9 mouse cellular contexts compared by ENCODE assay signal in genomic region chr15:83209719-83210118, GRCm38 (mm10). TPM values are rescaled to one million over a fixed set of nuclear protein-coding genes. Genes with fewer than 3 reads are reported as not detected.
A peak's percentile ranks its signal among the peaks of the same experiment; 100 is the strongest.
DNase-seq lines count a peak whose midpoint lies in the region; ATAC-seq and TF ChIP-seq lines count a peak whose summit lies in the region.
"Had no signal": no experiment of that assay in that cellular context is flagged by ENCODE, and none has a peak within 500 bp of the region (broad histone marks: within the 10 kb centered on the region; RNA-seq: fewer than 3 reads in every experiment).

No protein-coding gene starts in this region.

- peak overlapping the region; percentile 32 for H3K4me3 ChIP-seq in heart, embryonic 15.5 days
- peak overlapping the region; percentile 31 for H3K4me3 ChIP-seq in embryonic facial prominence, embryonic 14.5 days (ENCODE audit: low read depth, low read length)
- peak overlapping the region; percentile 28 for H3K4me3 ChIP-seq in hindbrain, postnatal 0 days (ENCODE audit: low read length)
- H3K4me3 ChIP-seq in midbrain, embryonic 16.5 days (ENCODE audit: low read depth, low read length), result peak overlapping the region; percentile 17

- 10% methylated on average over 10 of the region's 10 CpGs for WGBS in heart, embryonic 15.5 days
- WGBS in embryonic facial prominence, embryonic 14.5 days, result 13% methylated on average over 10 of the region's 10 CpGs
- WGBS in hindbrain, postnatal 0 days, result 19% methylated on average over 10 of the region's 10 CpGs
- WGBS in midbrain, embryonic 16.5 days, result 20% methylated on average over 10 of the region's 10 CpGs

- H3K4me2 ChIP-seq in heart, embryonic 15.5 days, result peak overlapping the region; percentile 59
- H3K4me2 ChIP-seq in embryonic facial prominence, embryonic 14.5 days (ENCODE audit: low read depth, low read length), result peak overlapping the region; percentile 56
- H3K4me2 ChIP-seq in hindbrain, postnatal 0 days (ENCODE audit: low read depth, low read length), result peak overlapping the region; percentile 55
- peak overlapping the region; percentile 49 for H3K4me2 ChIP-seq in midbrain, embryonic 16.5 days (ENCODE audit: low read length)

- intact Hi-C loops in heart, postnatal 10 days (cut with DNase I), result loop anchor here (5.0 kb wide), 5 partner anchors 37 to 397 kb away; partner anchors contain the start of gene Cyb5r3
- intact Hi-C loops in left cerebral cortex, postnatal 10 days (cut with DNase I), result loop anchor here (5.0 to 10.0 kb wide), 3 partner anchors 37 to 305 kb away; partner anchors contain the start of genes Cyb5r3 and Ttll1

- TF ChIP-seq CTCF in hindbrain, postnatal 0 days (IDR thresholded peaks at IDR 0.05; ENCODE audit: low read depth), result no peak

- peak overlapping the region; percentile 28; the same call in 1 of the 2 replicates for H3K9ac ChIP-seq in heart, embryonic 15.5 days
- H3K9ac ChIP-seq in embryonic facial prominence, embryonic 14.5 days (ENCODE audit: low read depth, low read length), result peak overlapping the region; percentile 39
- H3K9ac ChIP-seq in hindbrain, postnatal 0 days (replicated peaks; ENCODE audit: low read length), result peak overlapping the region; percentile 35
- peak overlapping the region; percentile 32; the same call in 1 of the 2 replicates for H3K9ac ChIP-seq in midbrain, embryonic 16.5 days (ENCODE audit: low read depth, low read length)

- no peaks in the 10 kb centered on the region for H3K9me3 ChIP-seq in heart, embryonic 15.5 days (replicated peaks)
- no peaks in the 10 kb centered on the region for H3K9me3 ChIP-seq in embryonic facial prominence, embryonic 14.5 days (ENCODE audit: control insufficient read depth, low read length)
- no peaks in the 10 kb centered on the region for H3K9me3 ChIP-seq in hindbrain, postnatal 0 days (ENCODE audit: low read length)
- no peaks in the 10 kb centered on the region for H3K9me3 ChIP-seq in midbrain, embryonic 16.5 days (replicated peaks; ENCODE audit: control insufficient read depth, low read length, poor library complexity, severe bottlenecking)

- no peaks in the 10 kb centered on the region for H3K36me3 ChIP-seq in heart, embryonic 15.5 days
- no peaks in the 10 kb centered on the region for H3K36me3 ChIP-seq in embryonic facial prominence, embryonic 14.5 days (ENCODE audit: control insufficient read depth, insufficient read depth, low read length)
- no peaks in the 10 kb centered on the region for H3K36me3 ChIP-seq in hindbrain, postnatal 0 days (ENCODE audit: insufficient read depth, low read length)
- H3K36me3 ChIP-seq in midbrain, embryonic 16.5 days (ENCODE audit: control insufficient read depth, insufficient read depth, low read length), result no peaks in the 10 kb centered on the region

- DNase-seq in heart, postnatal 10 days, result no peak
- DNase-seq in embryonic facial prominence, embryonic 14.5 days (ENCODE audit: low spot score), result no peak
- DNase-seq in hindbrain, postnatal 0 days (ENCODE audit: low spot score), result no peak
- no peak for DNase-seq in adrenal gland, adult 8-10 months
- DNase-seq in urinary bladder, postnatal 14 days (ENCODE audit: low spot score), result no peak
- no peak for DNase-seq in left cerebral cortex, postnatal 10 days (ENCODE audit: extremely low spot score in 1 of 2, low spot score in 2 of 2)

- H3K27ac ChIP-seq in heart, embryonic 15.5 days, result no peak overlapping the region
- H3K27ac ChIP-seq in embryonic facial prominence, embryonic 14.5 days (replicated peaks; ENCODE audit: low read depth, low read length), result no peak overlapping the region
- peak overlapping the region; percentile 63; the same call in 1 of the 2 replicates for H3K27ac ChIP-seq in hindbrain, postnatal 0 days
- H3K27ac ChIP-seq in midbrain, embryonic 16.5 days (ENCODE audit: low read length), result no peak overlapping the region

- ATAC-seq in heart, embryonic 15.5 days (replicated peaks; ENCODE audit: insufficient number of reproducible peaks, insufficient read depth, low FRiP score, low read depth), result no peak
- 0 out of 2 replicates have a peak, but pooled peaks have one; percentile 27 for ATAC-seq in embryonic facial prominence, embryonic 14.5 days (ENCODE audit: low read depth)
- peak; percentile 8; the same call in 1 of the 2 replicates for ATAC-seq in hindbrain, postnatal 0 days
- ATAC-seq in midbrain, embryonic 16.5 days, result no peak

- H3K4me1 ChIP-seq in heart, embryonic 15.5 days (replicated peaks), result peaks cover 10% of the 10 kb centered on the region; the same call in 1 of the 2 replicates
- H3K4me1 ChIP-seq in embryonic facial prominence, embryonic 14.5 days (ENCODE audit: control insufficient read depth, insufficient read depth, low read length), result peaks cover 9% of the 10 kb centered on the region
- no peaks in the 10 kb centered on the region; the same call in 1 of the 2 replicates for H3K4me1 ChIP-seq in hindbrain, postnatal 0 days (ENCODE audit: insufficient read depth, low read length)
- H3K4me1 ChIP-seq in midbrain, embryonic 16.5 days (ENCODE audit: control insufficient read depth, insufficient read depth, low read length), result no peaks in the 10 kb centered on the region; the same call in 1 of the 2 replicates

- H3K27me3 ChIP-seq in heart, embryonic 15.5 days, result peaks cover 5% of the 10 kb centered on the region; the same call in 1 of the 2 replicates
- H3K27me3 ChIP-seq in embryonic facial prominence, embryonic 14.5 days (replicated peaks; ENCODE audit: control insufficient read depth, insufficient read depth, low read length), result no peaks in the 10 kb centered on the region
- no peaks in the 10 kb centered on the region for H3K27me3 ChIP-seq in hindbrain, postnatal 0 days (ENCODE audit: insufficient read depth, low read length)
- H3K27me3 ChIP-seq in midbrain, embryonic 16.5 days (ENCODE audit: control insufficient read depth, insufficient read depth, low read depth, low read length), result no peaks in the 10 kb centered on the region
- H3K27me3 ChIP-seq: CH12.LX had no signal

RNA-seq across cellular contexts. Expression of gene Cyb5r3, which starts 37.3 kb away (rescaled TPM):
- 114 and 155 TPM in 2 replicates for polyA plus RNA-seq in heart, embryonic 15.5 days (2015; fragmentation: Nextera tagmentation; extraction: Ambion mirVana)
- total RNA-seq in heart, postnatal 10 days (2021), result 100 to 1,000 TPM; 133 to 136 TPM
- polyA plus RNA-seq in embryonic facial prominence, embryonic 14.5 days (2014; fragmentation: Nextera tagmentation; extraction: Ambion mirVana), result 125 and 126 TPM in 2 replicates
- 93.8 and 99.2 TPM in 2 replicates for total RNA-seq in hindbrain, postnatal 0 days (2014; rRNA removed)
- 117 and 136 TPM in 2 replicates for polyA plus RNA-seq in hindbrain, postnatal 0 days (2015; fragmentation: Nextera tagmentation; extraction: Ambion mirVana)
- 107 and 121 TPM in 2 replicates for polyA plus RNA-seq in midbrain, embryonic 16.5 days (2015; fragmentation: Nextera tagmentation; extraction: Ambion mirVana)
- total RNA-seq in adrenal gland, adult 8-10 months (2022), result 100 to 1,000 TPM; 296 to 432 (median 354) TPM
- 10 to 100 TPM; 91.1 to 94.6 TPM for total RNA-seq in left cerebral cortex, postnatal 10 days (2021)

RNA-seq across cellular contexts. Expression of gene A4galt, which starts 41.9 kb away (rescaled TPM):
- polyA plus RNA-seq in heart, embryonic 15.5 days (2015; fragmentation: Nextera tagmentation; extraction: Ambion mirVana), result 1.3 and 1.6 TPM in 2 replicates
- 1 to 10 TPM; 5.3 to 7.5 TPM for total RNA-seq in heart, postnatal 10 days (2021)
- polyA plus RNA-seq in embryonic facial prominence, embryonic 14.5 days (2014; fragmentation: Nextera tagmentation; extraction: Ambion mirVana), result 2.3 and 2.4 TPM in 2 replicates
- 7.1 and 14.8 TPM in 2 replicates for total RNA-seq in hindbrain, postnatal 0 days (2014; rRNA removed)
- polyA plus RNA-seq in hindbrain, postnatal 0 days (2015; fragmentation: Nextera tagmentation; extraction: Ambion mirVana), result 6.7 and 7.1 TPM in 2 replicates
- polyA plus RNA-seq in midbrain, embryonic 16.5 days (2015; fragmentation: Nextera tagmentation; extraction: Ambion mirVana), result 2.4 and 2.6 TPM in 2 replicates
- total RNA-seq in adrenal gland, adult 8-10 months (2022), result 10 to 100 TPM in 3 of 4 experiments, 1 to 10 TPM in 1; 8.1 to 18.4 (median 12.7) TPM
- 1 to 10 TPM; 3.0 TPM for total RNA-seq in left cerebral cortex, postnatal 10 days (2021)

Comparison
In these comparisons a context has a peak if more than half of its experiments do, and no peak if none do; other contexts are left out.
1. ATAC-seq: peak in embryonic facial prominence, embryonic 14.5 days (single experiment) and hindbrain, postnatal 0 days (single experiment); none in heart, embryonic 15.5 days (single experiment) and midbrain, embryonic 16.5 days (single experiment).
2. Peak in every context shown above with its lines, with median percentiles within 50 percentile points of each other: H3K4me2 ChIP-seq, H3K4me3 ChIP-seq and H3K9ac ChIP-seq.